Mouse (Mus musculus) intestine, embryonic 15.5 days (tissue): ENCODE measurements around the gene 1810046K07Rik. TPM values are rescaled to one million over a fixed set of nuclear protein-coding genes. Genes with fewer than 3 reads are reported as not detected.

ENCODE experiments used
- polyA plus RNA-seq: library from polyadenylated mRNA; unstranded; fragments of >200 nt; fragmentation: Nextera tagmentation; extraction: Ambion mirVana; gene quantifications from 2 replicates; pipeline ENCODE4 v1.2.1, GENCODE M21; 2015

Gene 1810046K07Rik
- polyA plus RNA-seq, 1 experiment from 2014 or later = not detected

Other genes starting within 250 kb of the 1810046K07Rik start
- not detected in 2 replicates for gene 4833427G06Rik, start 226.8 kb downstream of the 1810046K07Rik start, polyA plus RNA-seq
- gene Gm32742, start 163.4 kb downstream of the 1810046K07Rik start, polyA plus RNA-seq = 0.01 TPM in 1 of 2 replicates, not detected in the other
- gene Pou2af1, start 115.2 kb downstream of the 1810046K07Rik start, polyA plus RNA-seq = 0.10 and 0.20 TPM in 2 replicates
- gene Colca2, start 50.3 kb downstream of the 1810046K07Rik start, polyA plus RNA-seq = 2.1 and 2.6 TPM in 2 replicates